Mouse (Mus musculus) heart, adult 18-20 months (tissue): ENCODE data around the gene Rgs1. TPM values are rescaled to one million over a fixed set of nuclear protein-coding genes. Genes with fewer than 3 reads are reported as not detected.

Experiments
- DNase-seq, 2 experiments: peaks; one replicate each; pipeline ENCODE4 v3.0.0; 2021 to 2022; ENCODE audit warnings: mixed read lengths in 1 of 2
- total RNA-seq, 2 experiments: library from RNA; stranded (reverse); gene quantifications; 2 replicates each; pipeline ENCODE4 v1.2.3; 2021

The Rgs1 gene
- total RNA-seq, 2 experiments from 2014 or later: 0.64 to 0.69 TPM

- peak; percentile 26 to 57 for DNase-seq
These were observed 51.4 kb downstream of the Rgs1 start for GRCm38 (mm10) chr1:144197684-144198083.

Other genes with a start within 250 kb of the Rgs1 start
- 10 to 100 TPM; 31.5 to 37.8 TPM for gene Rgs2, start 245.1 kb downstream of the Rgs1 start, total RNA-seq
- not detected for gene Rgs13, start 71.9 kb downstream of the Rgs1 start, total RNA-seq